In genomic region chr16:33338492-33338891, GRCm38 (mm10) we compare ENCODE assay signal across 15 mouse cellular contexts. TPM values are rescaled to one million over a fixed set of nuclear protein-coding genes. Genes with fewer than 3 reads are reported as not detected.
A peak's percentile ranks its signal among the peaks of the same experiment; 100 is the strongest.
DNase-seq lines count a peak whose midpoint lies in the region; ATAC-seq lines count a peak whose summit lies in the region.
"Had no signal": no experiment of that assay in that cellular context is flagged by ENCODE, and none has a peak within 500 bp of the region (broad histone marks: within the 10 kb centered on the region; RNA-seq: fewer than 3 reads in every experiment).

No protein-coding gene starts in this region.

- H3K9me3 ChIP-seq in kidney, embryonic 15.5 days (replicated peaks): no peaks in the 10 kb centered on the region
- no peaks in the 10 kb centered on the region for H3K9me3 ChIP-seq in liver, embryonic 16.5 days (replicated peaks; ENCODE audit: control insufficient read depth, low read length)
- no peaks in the 10 kb centered on the region for H3K9me3 ChIP-seq in liver, embryonic 11.5 days (ENCODE audit: control insufficient read depth, low read length)
- H3K9me3 ChIP-seq in embryonic facial prominence, embryonic 10.5 days: no peaks in the 10 kb centered on the region
- H3K9me3 ChIP-seq: hindbrain, embryonic 13.5 days had no signal

- no peak overlapping the region for H3K4me3 ChIP-seq in kidney, embryonic 15.5 days (replicated peaks)
- H3K4me3 ChIP-seq in liver, embryonic 16.5 days (ENCODE audit: low read depth, low read length): no peak overlapping the region
- no peak overlapping the region for H3K4me3 ChIP-seq in liver, embryonic 11.5 days (ENCODE audit: low read depth, low read length)
- no peak overlapping the region for H3K4me3 ChIP-seq in embryonic facial prominence, embryonic 10.5 days
- H3K4me3 ChIP-seq: hindbrain, embryonic 13.5 days had no signal

- H3K4me1 ChIP-seq in kidney, embryonic 15.5 days: peaks cover 19% of the 10 kb centered on the region
- H3K4me1 ChIP-seq in liver, embryonic 16.5 days (ENCODE audit: control insufficient read depth, low read depth, low read length): peaks cover 2% of the 10 kb centered on the region; the same call in 1 of the 2 replicates
- H3K4me1 ChIP-seq in liver, embryonic 11.5 days (replicated peaks; ENCODE audit: control insufficient read depth, insufficient read depth, low read length): no peaks in the 10 kb centered on the region; the same call in 1 of the 2 replicates
- H3K4me1 ChIP-seq in embryonic facial prominence, embryonic 10.5 days: peaks cover 28% of the 10 kb centered on the region

- 35% methylated on average over 4 of the region's 4 CpGs for WGBS in kidney, embryonic 15.5 days
- WGBS in liver, embryonic 16.5 days (ENCODE audit: insufficient replicate concordance): 36% methylated on average over 4 of the region's 4 CpGs
- 57% methylated on average over 4 of the region's 4 CpGs for WGBS in liver, embryonic 11.5 days
- WGBS in embryonic facial prominence, embryonic 10.5 days: 71% methylated on average over 4 of the region's 4 CpGs

- no peaks in the 10 kb centered on the region for H3K27me3 ChIP-seq in kidney, embryonic 15.5 days
- H3K27me3 ChIP-seq in liver, embryonic 16.5 days (ENCODE audit: control insufficient read depth, insufficient read depth, low read depth, low read length): no peaks in the 10 kb centered on the region
- H3K27me3 ChIP-seq in liver, embryonic 11.5 days (replicated peaks; ENCODE audit: control insufficient read depth, insufficient read depth, low read length): no peaks in the 10 kb centered on the region
- no peaks in the 10 kb centered on the region for H3K27me3 ChIP-seq in embryonic facial prominence, embryonic 10.5 days (replicated peaks; ENCODE audit: low read depth, poor library complexity, severe bottlenecking)
- H3K27me3 ChIP-seq: hindbrain, embryonic 13.5 days had no signal

- DNase-seq in kidney, postnatal 4 days: no peak
- no peak for DNase-seq in liver, embryonic 11.5 days (ENCODE audit: low spot score)
- DNase-seq in embryonic facial prominence, embryonic 10.5 days (ENCODE audit: low spot score): no peak
- DNase-seq in yolk sac, embryonic 10.5 days (ENCODE audit: low spot score): peak; percentile 37
- DNase-seq in layer of hippocampus, postnatal 10 days (ENCODE audit: low spot score in 2 of 2): no peak
- DNase-seq: adrenal gland, adult 2 months; adrenal gland, postnatal 25 days; cerebellum, adult 11 months; gastrocnemius, postnatal 36 days; heart, adult 11 months; heart, postnatal 10 days had no signal

- no peak for ATAC-seq in kidney, embryonic 15.5 days (replicated peaks; ENCODE audit: low FRiP score)
- ATAC-seq in liver, embryonic 16.5 days (ENCODE audit: low read depth): peak; percentile 69
- no peak for ATAC-seq in liver, embryonic 11.5 days (replicated peaks; ENCODE audit: low FRiP score)
- ATAC-seq: forebrain, embryonic 14.5 days had no signal

- H3K27ac ChIP-seq in kidney, embryonic 15.5 days: 0 out of 2 replicates have a peak overlapping the region, but pooled peaks have one; percentile 13
- H3K27ac ChIP-seq in liver, embryonic 16.5 days (ENCODE audit: low read length): peak overlapping the region; percentile 46
- H3K27ac ChIP-seq in liver, embryonic 11.5 days (ENCODE audit: low read depth, low read length): no peak overlapping the region
- H3K27ac ChIP-seq in embryonic facial prominence, embryonic 10.5 days (replicated peaks): peak overlapping the region; percentile 24; the same call in 1 of the 2 replicates
- H3K27ac ChIP-seq: hindbrain, embryonic 13.5 days had no signal

- no peak overlapping the region for H3K9ac ChIP-seq in kidney, embryonic 15.5 days
- no peak overlapping the region for H3K9ac ChIP-seq in liver, embryonic 16.5 days (ENCODE audit: low read depth, low read length)
- H3K9ac ChIP-seq in liver, embryonic 11.5 days (ENCODE audit: low read depth, low read length): no peak overlapping the region
- H3K9ac ChIP-seq: hindbrain, embryonic 13.5 days had no signal

- no peak overlapping the region for H3K4me2 ChIP-seq in kidney, embryonic 15.5 days
- H3K4me2 ChIP-seq in liver, embryonic 16.5 days (ENCODE audit: low read depth, low read length): no peak overlapping the region
- no peak overlapping the region for H3K4me2 ChIP-seq in liver, embryonic 11.5 days
- H3K4me2 ChIP-seq: hindbrain, embryonic 13.5 days had no signal

- no peaks in the 10 kb centered on the region for H3K36me3 ChIP-seq in kidney, embryonic 15.5 days
- no peaks in the 10 kb centered on the region for H3K36me3 ChIP-seq in liver, embryonic 16.5 days (ENCODE audit: control insufficient read depth, insufficient read depth)
- no peaks in the 10 kb centered on the region for H3K36me3 ChIP-seq in liver, embryonic 11.5 days (ENCODE audit: control insufficient read depth, insufficient read depth, low read length)
- no peaks in the 10 kb centered on the region for H3K36me3 ChIP-seq in embryonic facial prominence, embryonic 10.5 days (replicated peaks)
- H3K36me3 ChIP-seq: hindbrain, embryonic 13.5 days had no signal

RNA-seq across cellular contexts. Expression of gene Zfp148, which starts 42.1 kb away (rescaled TPM):
- polyA plus RNA-seq in kidney, embryonic 15.5 days (2015; fragmentation: Nextera tagmentation; extraction: Ambion mirVana): 57.7 and 59.9 TPM in 2 replicates
- polyA plus RNA-seq in liver, embryonic 16.5 days (2015; fragmentation: Nextera tagmentation; extraction: Ambion mirVana): 11.4 and 12.5 TPM in 2 replicates
- polyA plus RNA-seq in liver, embryonic 11.5 days (2014; fragmentation: Nextera tagmentation; extraction: Ambion mirVana): 27.5 and 32.1 TPM in 2 replicates
- polyA plus RNA-seq in embryonic facial prominence, embryonic 10.5 days (2016; fragmentation: Nextera tagmentation; extraction: Ambion mirVana): 47.6 and 51.8 TPM in 2 replicates
- 10 to 100 TPM; 87.4 to 92.3 TPM for total RNA-seq in layer of hippocampus, postnatal 10 days (2021)
